Comparison of ENCODE assay signal across 13 mouse cellular contexts in the genomic region with DNA sequence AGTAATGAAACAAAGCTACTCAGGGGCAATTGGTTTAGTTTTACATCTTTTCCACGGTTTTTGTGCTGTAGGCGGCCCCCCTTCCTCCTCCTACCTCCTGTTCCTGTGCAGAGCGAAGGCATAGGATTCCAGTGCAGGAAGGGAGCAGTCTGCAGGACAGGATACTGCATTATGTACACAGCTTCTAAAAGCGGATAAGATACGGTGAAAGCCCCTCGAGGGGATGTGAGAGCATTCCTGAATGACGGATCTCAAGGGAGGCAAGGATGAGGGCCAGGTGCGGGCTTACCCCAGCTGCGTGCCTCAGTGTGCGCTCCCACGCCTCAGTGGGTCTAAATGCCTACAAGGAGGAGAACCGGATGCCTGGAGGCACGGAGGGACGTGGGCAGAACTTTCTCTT. TPM values are rescaled to one million over a fixed set of nuclear protein-coding genes. Genes with fewer than 3 reads are reported as not detected.
A peak's percentile ranks its signal among the peaks of the same experiment; 100 is the strongest.
DNase-seq lines count a peak whose midpoint lies in the region; ATAC-seq and TF ChIP-seq lines count a peak whose summit lies in the region.
"Had no signal": no experiment of that assay in that cellular context is flagged by ENCODE, and none has a peak within 500 bp of the region (broad histone marks: within the 10 kb centered on the region; RNA-seq: fewer than 3 reads in every experiment).

No protein-coding gene starts in this region.

- 25% methylated on average over 14 of the region's 14 CpGs for WGBS in heart, embryonic 11.5 days (ENCODE audit: insufficient replicate concordance)
- 48% methylated on average over 14 of the region's 14 CpGs for WGBS in liver, embryonic 12.5 days (ENCODE audit: insufficient replicate concordance)
- WGBS in liver, postnatal 0 days (ENCODE audit: insufficient replicate concordance), result 40% methylated on average over 14 of the region's 14 CpGs
- 23% methylated on average over 14 of the region's 14 CpGs for WGBS in embryonic facial prominence, embryonic 10.5 days
- 27% methylated on average over 14 of the region's 14 CpGs for WGBS in limb, embryonic 14.5 days

- H3K4me2 ChIP-seq in heart, embryonic 11.5 days, result peak overlapping the region; percentile 45
- H3K4me2 ChIP-seq in liver, embryonic 12.5 days, result 0 out of 2 replicates have a peak overlapping the region, but pooled peaks have one; percentile 8
- no peak overlapping the region for H3K4me2 ChIP-seq in liver, postnatal 0 days (ENCODE audit: low read depth, low read length)
- peak overlapping the region; percentile 25 for H3K4me2 ChIP-seq in limb, embryonic 14.5 days (replicated peaks; ENCODE audit: low read depth, low read length, severe bottlenecking)

- H3K4me3 ChIP-seq in heart, embryonic 11.5 days (ENCODE audit: low read depth, low read length), result no peak overlapping the region
- no peak overlapping the region for H3K4me3 ChIP-seq in liver, embryonic 12.5 days
- no peak overlapping the region for H3K4me3 ChIP-seq in liver, postnatal 0 days (ENCODE audit: low read depth, low read length)
- H3K4me3 ChIP-seq in embryonic facial prominence, embryonic 10.5 days, result peak overlapping the region; percentile 28; the same call in 1 of the 2 replicates
- no peak overlapping the region; the same call in 1 of the 2 replicates for H3K4me3 ChIP-seq in limb, embryonic 14.5 days (replicated peaks; ENCODE audit: low read length)

- peak overlapping the region; percentile 29 for H3K27ac ChIP-seq in heart, embryonic 11.5 days (ENCODE audit: low read depth, low read length)
- H3K27ac ChIP-seq in liver, embryonic 12.5 days, result no peak overlapping the region
- H3K27ac ChIP-seq in liver, postnatal 0 days (ENCODE audit: low read depth), result no peak overlapping the region
- no peak overlapping the region for H3K27ac ChIP-seq in embryonic facial prominence, embryonic 10.5 days (replicated peaks)
- H3K27ac ChIP-seq in limb, embryonic 14.5 days (replicated peaks; ENCODE audit: low read depth, low read length), result no peak overlapping the region

- ATAC-seq in heart, embryonic 11.5 days (replicated peaks; ENCODE audit: insufficient number of reproducible peaks, low FRiP score, low TSS enrichment), result peak; percentile 67; the same call in 1 of the 2 replicates
- ATAC-seq in liver, embryonic 12.5 days, result no peak
- no peak for ATAC-seq in liver, postnatal 0 days
- ATAC-seq in limb, embryonic 14.5 days (ENCODE audit: low FRiP score, low read depth), result no peak

- H3K9me3 ChIP-seq in heart, embryonic 11.5 days (replicated peaks; ENCODE audit: control insufficient read depth, low read length), result no peaks in the 10 kb centered on the region
- no peaks in the 10 kb centered on the region for H3K9me3 ChIP-seq in liver, embryonic 12.5 days (replicated peaks)
- H3K9me3 ChIP-seq in liver, postnatal 0 days (ENCODE audit: low read length), result no peaks in the 10 kb centered on the region
- no peaks in the 10 kb centered on the region for H3K9me3 ChIP-seq in embryonic facial prominence, embryonic 10.5 days
- H3K9me3 ChIP-seq in limb, embryonic 14.5 days (ENCODE audit: control insufficient read depth, low read length), result no peaks in the 10 kb centered on the region

- H3K9ac ChIP-seq in heart, embryonic 11.5 days (ENCODE audit: low read depth, low read length), result 0 out of 2 replicates have a peak overlapping the region, but pooled peaks have one; percentile 52
- no peak overlapping the region for H3K9ac ChIP-seq in liver, embryonic 12.5 days
- H3K9ac ChIP-seq in liver, postnatal 0 days (replicated peaks), result no peak overlapping the region
- no peak overlapping the region; the same call in 1 of the 2 replicates for H3K9ac ChIP-seq in limb, embryonic 14.5 days (ENCODE audit: low read depth, low read length, severe bottlenecking)

- no peak for TF ChIP-seq CTCF in liver, postnatal 0 days (IDR thresholded peaks at IDR 0.05; ENCODE audit: low read depth)

- no peaks in the 10 kb centered on the region; the same call in 1 of the 2 replicates for H3K4me1 ChIP-seq in heart, embryonic 11.5 days (ENCODE audit: control insufficient read depth, insufficient read depth, low read length)
- no peaks in the 10 kb centered on the region for H3K4me1 ChIP-seq in liver, embryonic 12.5 days
- no peaks in the 10 kb centered on the region for H3K4me1 ChIP-seq in liver, postnatal 0 days (ENCODE audit: insufficient read depth)
- peaks cover 8% of the 10 kb centered on the region for H3K4me1 ChIP-seq in embryonic facial prominence, embryonic 10.5 days
- peaks cover 10% of the 10 kb centered on the region; the same call in 1 of the 2 replicates for H3K4me1 ChIP-seq in limb, embryonic 14.5 days (ENCODE audit: control insufficient read depth, insufficient read depth, low read length)

- H3K36me3 ChIP-seq in heart, embryonic 11.5 days (ENCODE audit: control insufficient read depth, insufficient read depth, low read length), result no peaks in the 10 kb centered on the region
- no peaks in the 10 kb centered on the region for H3K36me3 ChIP-seq in liver, embryonic 12.5 days
- no peaks in the 10 kb centered on the region for H3K36me3 ChIP-seq in liver, postnatal 0 days (replicated peaks; ENCODE audit: insufficient read depth, low read length)
- no peaks in the 10 kb centered on the region for H3K36me3 ChIP-seq in embryonic facial prominence, embryonic 10.5 days (replicated peaks)
- no peaks in the 10 kb centered on the region for H3K36me3 ChIP-seq in limb, embryonic 14.5 days (ENCODE audit: control insufficient read depth, insufficient read depth, low read length)

- DNase-seq in heart, postnatal 10 days, result no peak
- no peak for DNase-seq in liver, postnatal 0 days
- peak; percentile 44 for DNase-seq in embryonic facial prominence, embryonic 10.5 days (ENCODE audit: low spot score)
- DNase-seq in limb, embryonic 14.5 days (ENCODE audit: low spot score), result no peak
- DNase-seq in adipocyte (ENCODE audit: low spot score), result no peak
- DNase-seq in gastrocnemius, adult 18-20 months (ENCODE audit: low spot score), result no peak
- DNase-seq: adrenal gland, adult 8-10 months; B cell, adult 2 months; cerebellum, adult 8-10 months had no signal

- no peak for TF ChIP-seq POLR2A in limb, embryonic 14.5 days (IDR thresholded peaks at IDR 0.05; ENCODE audit: borderline replicate concordance, extremely low read depth, insufficient read depth, insufficient read length)

- intact Hi-C loops in heart, postnatal 10 days (cut with DNase I), result no loop called here

- no peak for TF ChIP-seq EP300 in liver, postnatal 0 days (IDR thresholded peaks at IDR 0.05; ENCODE audit: low read depth)

- H3K27me3 ChIP-seq in heart, embryonic 11.5 days (ENCODE audit: control insufficient read depth, insufficient read depth, low read length), result no peaks in the 10 kb centered on the region
- no peaks in the 10 kb centered on the region for H3K27me3 ChIP-seq in liver, embryonic 12.5 days (replicated peaks)
- no peaks in the 10 kb centered on the region for H3K27me3 ChIP-seq in liver, postnatal 0 days (ENCODE audit: insufficient read depth, low read length)
- H3K27me3 ChIP-seq in embryonic facial prominence, embryonic 10.5 days (replicated peaks; ENCODE audit: low read depth, poor library complexity, severe bottlenecking), result no peaks in the 10 kb centered on the region
- H3K27me3 ChIP-seq in limb, embryonic 14.5 days (ENCODE audit: control insufficient read depth, insufficient read depth, low read length), result no peaks in the 10 kb centered on the region

RNA-seq across cellular contexts. Expression of a gene that starts 53.1 kb away (rescaled TPM):
- 0.89 and 0.99 TPM in 2 replicates for polyA plus RNA-seq in heart, embryonic 11.5 days (2014; fragmentation: Nextera tagmentation; extraction: Ambion mirVana)
- total RNA-seq in heart, postnatal 10 days (2021), result not detected
- polyA plus RNA-seq in liver, embryonic 12.5 days (2016; fragmentation: Nextera tagmentation; extraction: Ambion mirVana), result 1.2 and 1.7 TPM in 2 replicates
- 0.22 and 0.38 TPM in 2 replicates for polyA plus RNA-seq in liver, postnatal 0 days (2015; fragmentation: Nextera tagmentation; extraction: Ambion mirVana)
- 0.19 TPM in 1 of 2 replicates, not detected in the other for polyA plus RNA-seq in embryonic facial prominence, embryonic 10.5 days (2016; fragmentation: Nextera tagmentation; extraction: Ambion mirVana)
- 0.19 and 0.48 TPM in 2 replicates for polyA plus RNA-seq in limb, embryonic 14.5 days (2012; rRNA removed)
- 0.50 TPM in 1 of 2 replicates, not detected in the other for polyA plus RNA-seq in limb, embryonic 14.5 days (2014; fragmentation: Nextera tagmentation; extraction: Ambion mirVana)
- total RNA-seq in gastrocnemius, adult 18-20 months (2021), result not detected
- total RNA-seq: adrenal gland, adult 8-10 months; gastrocnemius, postnatal 4 days; monocyte, adult 5-6 weeks had no signal
